Mouse (Mus musculus): ENCODE results near the gene Hykk. TPM values are rescaled to one million over a fixed set of nuclear protein-coding genes. Genes with fewer than 3 reads are reported as not detected.
A peak's percentile ranks its signal among the peaks of the same experiment; 100 is the strongest.

The Hykk gene
- total RNA-seq, 2 experiments from 2014 or later: 1.2 to 1.3 TPM

DNA sequence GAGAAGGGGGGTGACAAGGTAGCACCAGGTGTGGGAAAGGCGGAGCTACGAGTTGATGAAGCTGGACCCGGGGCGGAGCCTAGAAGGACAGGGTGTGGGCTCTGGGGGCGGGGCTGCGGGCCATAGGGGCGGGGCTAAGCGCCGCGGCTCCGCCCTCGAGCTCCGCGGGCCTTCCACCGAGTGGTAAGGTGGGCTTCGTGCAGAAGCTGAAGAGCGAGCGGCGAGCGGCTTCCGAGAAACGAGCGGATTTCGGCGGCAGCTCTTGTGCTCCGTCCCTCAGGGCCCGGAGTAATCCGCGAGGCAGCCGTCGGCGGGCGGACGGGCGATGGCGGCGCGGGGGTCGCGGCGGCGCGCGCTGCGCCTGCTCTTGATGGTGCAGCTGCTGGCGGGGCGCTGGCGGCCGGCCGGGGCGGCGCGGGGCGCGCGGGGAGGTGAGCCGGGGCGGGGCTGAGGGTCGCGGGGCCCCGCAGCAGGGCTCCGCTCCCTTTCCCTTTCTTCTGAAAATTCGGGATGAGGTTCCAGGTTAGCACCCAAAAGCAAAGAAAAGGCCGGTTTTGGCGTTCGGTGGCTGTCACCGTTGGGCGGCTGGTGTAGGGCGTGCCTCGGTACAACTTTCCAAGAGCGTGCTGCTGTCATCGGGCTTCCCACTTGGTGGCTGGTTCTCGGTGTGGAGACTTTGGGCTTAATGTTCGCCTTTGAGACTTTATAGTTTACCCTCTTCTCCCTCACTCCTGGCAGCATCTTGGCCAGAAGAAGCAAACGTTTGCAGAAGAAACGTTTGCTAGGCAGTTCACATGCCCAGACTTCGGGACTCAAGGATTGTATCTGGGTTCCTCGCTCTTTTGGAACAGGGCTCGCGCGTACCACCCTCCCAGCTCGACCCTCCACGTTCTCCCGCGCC is 64.5 kb downstream of the Hykk start:
- DNase-seq: peak in 1 of 2 experiments; percentile 17

DNA sequence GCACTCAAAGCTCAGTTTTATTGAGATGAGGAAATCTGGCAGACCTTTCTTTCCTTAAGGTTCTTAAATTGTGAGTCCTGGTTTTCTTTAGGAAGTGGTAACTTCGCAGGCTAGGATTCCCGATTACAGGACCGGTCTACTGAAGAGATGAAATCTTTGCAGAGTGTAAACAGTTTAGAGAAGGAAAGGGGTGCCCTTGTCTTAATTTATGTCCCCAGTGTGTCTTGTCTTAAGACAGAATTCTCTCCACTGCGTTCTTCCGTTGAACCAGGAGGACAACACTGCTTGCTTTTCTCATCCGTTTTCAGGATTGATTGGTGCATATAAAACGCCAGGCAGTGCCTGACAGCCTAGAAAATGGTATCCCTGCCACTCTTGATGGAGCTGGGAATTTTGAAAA is 65.3 kb downstream of the Hykk start:
- DNase-seq: no peak

DNA sequence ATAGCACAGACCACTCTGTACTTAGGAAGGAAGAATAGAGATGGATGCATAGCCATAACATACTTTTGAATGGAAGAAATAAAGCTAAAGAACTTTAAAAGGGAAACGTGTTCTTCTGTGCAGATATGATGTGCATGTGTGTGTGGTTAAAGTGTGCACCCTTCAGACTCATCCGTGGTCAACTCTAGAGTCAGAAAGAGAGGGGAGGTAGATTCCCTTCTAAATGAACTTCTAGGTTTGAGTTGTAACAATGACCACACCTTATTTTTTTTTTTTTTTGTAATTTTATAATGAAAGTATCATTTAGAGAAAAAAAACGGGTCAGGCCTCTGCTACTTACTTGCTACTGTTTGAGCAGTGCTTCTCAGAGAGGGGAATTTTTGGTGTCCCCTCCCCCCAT is 73.3 kb downstream of the Hykk start:
- no peak for DNase-seq

DNA sequence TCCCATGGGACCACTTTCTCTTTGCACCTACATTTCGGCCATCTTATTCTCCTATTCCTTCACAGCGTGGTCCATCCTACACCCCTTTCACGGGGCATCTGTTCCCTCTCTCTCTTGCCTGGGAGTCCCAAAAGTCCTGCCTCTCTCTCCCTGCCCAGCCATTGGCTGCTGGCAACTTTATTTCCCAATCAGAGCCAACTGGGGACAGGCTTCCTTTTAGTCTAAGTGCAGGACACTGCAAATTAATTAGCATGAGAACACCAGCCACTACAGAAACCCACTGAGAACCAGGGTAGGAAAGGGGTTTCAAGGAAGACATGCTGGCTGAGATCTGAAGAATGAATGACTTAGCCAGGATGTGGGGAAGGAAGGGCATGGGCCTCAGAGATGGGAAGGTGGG is 77.3 kb downstream of the Hykk start:
- no peak for DNase-seq

GRCm38 (mm10) chr9:54995645-54996044 is 78.6 kb downstream of the Hykk start:
- no peak for DNase-seq

Other genes starting within 250 kb of the Hykk start
- gene Dnaja4, start 218.4 kb upstream of the Hykk start, total RNA-seq (2021): 10 to 100 TPM; 82.3 to 91.1 TPM
- 10 to 100 TPM; 28.9 to 37.4 TPM for gene Wdr61, start 182.8 kb upstream of the Hykk start, total RNA-seq (2021)
- gene Crabp1, start 152.5 kb upstream of the Hykk start, total RNA-seq (2021): not detected
- gene Ireb2, start 53.5 kb upstream of the Hykk start, total RNA-seq (2021): 10 to 100 TPM; 22.0 to 22.6 TPM
- gene Psma4, start 33.5 kb downstream of the Hykk start, total RNA-seq (2021): 100 to 1,000 TPM; 123 to 128 TPM
- gene AY074887, start 33.7 kb downstream of the Hykk start, total RNA-seq (2021): not detected
- not detected for gene Chrna5, start 63.6 kb downstream of the Hykk start, total RNA-seq (2021)
- not detected for gene Chrna3, start 109.3 kb downstream of the Hykk start, total RNA-seq (2021)
- under 1 TPM in 1 of 2 experiments, not detected in 1; 0.13 TPM for gene Chrnb4, start 131.5 kb downstream of the Hykk start, total RNA-seq (2021)
- gene Ube2q2, start 231.6 kb downstream of the Hykk start, total RNA-seq (2021): 10 to 100 TPM; 28.4 to 30.5 TPM

All from heart, adult 18-20 months (tissue).